Mouse (Mus musculus) cerebellum, adult 2 months (tissue): ENCODE measurements around the gene Rpa2.

Experiments used
- CTCF ChIP-seq: fragments of 200-500 bp; IDR thresholded peaks from 2 replicates; pipeline ENCODE4 v1.5.1; 2011; ENCODE audit warnings: low read depth, mild to moderate bottlenecking, control low read depth, low read length, moderate library complexity, borderline replicate concordance; ENCODE audit not compliant: insufficient read depth
- POLR2A ChIP-seq: fragments of 200-500 bp; IDR thresholded peaks from 2 replicates; pipeline ENCODE4 v1.6.1; 2011; ENCODE audit warnings: low read length, control low read depth, borderline replicate concordance; ENCODE audit not compliant: insufficient read depth

DNA sequence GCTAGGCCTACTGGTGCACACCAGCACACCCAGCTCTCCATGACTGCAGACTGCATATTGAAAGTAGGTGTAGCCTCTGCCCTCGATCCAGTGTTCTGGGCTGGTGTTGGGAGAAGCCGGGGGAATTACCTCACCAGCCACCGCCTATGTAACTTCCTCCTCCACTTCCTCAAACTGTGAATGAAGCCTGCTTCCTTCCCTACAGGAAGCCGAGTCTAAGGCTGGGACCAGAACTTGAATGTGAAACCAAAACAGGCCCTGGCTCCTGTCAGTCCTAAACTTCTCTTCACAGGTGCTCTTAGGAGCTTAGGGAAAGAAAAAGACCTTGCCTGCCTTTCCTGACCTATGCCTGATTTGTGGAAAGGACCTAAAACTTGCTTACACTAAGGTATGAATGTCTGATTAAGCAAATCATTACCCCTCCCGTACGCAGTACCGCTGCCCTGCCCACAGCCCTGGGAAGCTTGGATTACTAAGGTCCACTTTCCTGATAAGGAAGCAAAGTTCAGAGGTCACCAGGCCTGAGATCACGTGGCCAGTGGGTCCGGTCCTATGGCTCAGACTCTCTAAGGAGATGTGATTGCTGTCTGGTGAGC is 20.4 kb upstream of the Rpa2 start:
- no peak for TF ChIP-seq POLR2A
- TF ChIP-seq CTCF: no peak
